Mouse (Mus musculus): ENCODE results near the gene Gm4779. TPM values are rescaled to one million over a fixed set of nuclear protein-coding genes. Genes with fewer than 3 reads are reported as not detected.

The Gm4779 gene
- polyA plus RNA-seq (2014; fragmentation: Illumina TruSeq; extraction: RNeasy Lipid Tissue Mini Kit (QIAGEN cat#74804)) = not detected

DNA sequence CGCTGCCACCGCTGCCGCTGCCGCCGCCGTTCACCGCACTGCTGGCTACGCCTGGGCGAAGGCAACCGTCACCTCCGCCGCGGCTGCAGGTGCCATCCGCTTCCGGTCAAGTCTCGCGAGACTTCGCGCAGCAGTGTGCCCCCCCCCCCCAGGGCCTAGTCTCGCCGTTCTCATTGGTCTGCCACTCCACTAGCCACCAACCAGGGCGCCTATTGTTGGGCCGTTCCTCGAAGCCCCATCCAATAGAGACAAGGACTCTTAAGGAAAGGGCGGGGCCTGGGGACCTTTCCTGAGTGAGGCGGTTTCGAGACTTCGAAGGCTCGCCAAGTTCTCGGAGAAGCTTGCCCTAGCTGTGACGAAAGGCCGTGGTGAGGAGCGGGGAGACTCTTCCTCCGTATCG is at the start of gene Gm4779, which contains the start of gene 8030474K03Rik:
TSS of gene Gm4779 (minus strand) at position 82 of the 400 bp plus-strand sequence.
TSS of gene 8030474K03Rik (plus strand) at position 315 of the 400 bp plus-strand sequence.

Other genes with a start within 250 kb of the Gm4779 start
- 206 TPM for gene Ogt, start 154.4 kb downstream of the Gm4779 start, polyA plus RNA-seq (2014; fragmentation: Illumina TruSeq; extraction: RNeasy Lipid Tissue Mini Kit (QIAGEN cat#74804))
- gene Cxcr3, start 60.2 kb downstream of the Gm4779 start, polyA plus RNA-seq (2014; fragmentation: Illumina TruSeq; extraction: RNeasy Lipid Tissue Mini Kit (QIAGEN cat#74804)) = not detected
- gene 8030474K03Rik, start 233 bp upstream of the Gm4779 start, polyA plus RNA-seq (2014; fragmentation: Illumina TruSeq; extraction: RNeasy Lipid Tissue Mini Kit (QIAGEN cat#74804)) = not detected
- 18.7 TPM for gene Nhsl2, start 55.0 kb upstream of the Gm4779 start, polyA plus RNA-seq (2014; fragmentation: Illumina TruSeq; extraction: RNeasy Lipid Tissue Mini Kit (QIAGEN cat#74804))

Data from ovary, adult 10 weeks (tissue).